Mouse (Mus musculus) midbrain, embryonic 12.5 days (tissue): ENCODE data around the gene Cds1. TPM values are rescaled to one million over a fixed set of nuclear protein-coding genes. Genes with fewer than 3 reads are reported as not detected.

Experiments
- ATAC-seq: fragments of 200-750 bp; cut with Nextera tagmentation; 2 replicates; pipeline ENCODE4 v1.8.0; 2017; ENCODE audit warnings: low read depth, moderate TSS enrichment, moderate library complexity; ENCODE audit not compliant: low FRiP score
- H3K27ac ChIP-seq: fragments of 300-500 bp; sonication (generic); replicated peaks from 2 replicates; pipeline ENCODE4 v1.5.1; 2016; ENCODE audit warnings: mild to moderate bottlenecking
- H3K27me3 ChIP-seq: fragments of 300-500 bp; sonication (generic); 2 replicates; pipeline ENCODE4 v1.6.1; 2016; ENCODE audit warnings: mild to moderate bottlenecking
- H3K36me3 ChIP-seq: fragments of 300-500 bp; sonication (generic); 2 replicates; pipeline ENCODE4 v1.6.1; 2016
- H3K4me1 ChIP-seq: fragments of 300-500 bp; sonication (generic); 2 replicates; pipeline ENCODE4 v1.6.1; 2016
- H3K4me2 ChIP-seq: fragments of 300-500 bp; sonication (generic); replicated peaks from 2 replicates; pipeline ENCODE4 v1.6.1; 2016; ENCODE audit warnings: mild to moderate bottlenecking, moderate library complexity
- H3K4me3 ChIP-seq: fragments of 300-500 bp; sonication (generic); 2 replicates; pipeline ENCODE4 v1.5.1; 2016; ENCODE audit warnings: mild to moderate bottlenecking
- H3K9ac ChIP-seq: fragments of 300-500 bp; sonication (generic); replicated peaks from 2 replicates; pipeline ENCODE4 v1.6.1; 2016; ENCODE audit warnings: mild to moderate bottlenecking, moderate library complexity
- H3K9me3 ChIP-seq: fragments of 300-500 bp; sonication (generic); 2 replicates; pipeline ENCODE4 v1.6.1; 2016; ENCODE audit warnings: mild to moderate bottlenecking
- WGBS: fragments of 180-500 bp; shearing (Covaris S2); methylation state at CpG from one replicate; pipeline ENCODE4 v1.1.7; 2016; 5-methylcytosine and 5-hydroxymethylcytosine counted together
- polyA plus RNA-seq: library from polyadenylated mRNA; unstranded; fragments of >200 nt; fragmentation: Nextera tagmentation; extraction: Ambion mirVana; gene quantifications from 2 replicates; pipeline ENCODE4 v1.2.1, GENCODE M21; 2016

Gene Cds1
- polyA plus RNA-seq, 1 experiment from 2014 or later = 1.4 TPM

GRCm38 (mm10) chr5:101780918-101781317 is 16.0 kb downstream of the Cds1 start:
- Histone ChIP-seq H3K36me3 (no peaks in the 10 kb centered on the region), H3K27ac (no peak overlapping the region), H3K27me3 (no peaks in the 10 kb centered on the region), H3K4me2 (no peak overlapping the region), H3K9ac (no peak overlapping the region), H3K4me1 (peaks cover 2% of the 10 kb centered on the region; the same call in 1 of the 2 replicates), H3K4me3 (no peak overlapping the region), H3K9me3 (no peaks in the 10 kb centered on the region)
- ATAC-seq = no peak
- WGBS = 84% methylated on average over 4 of the region's 4 CpGs

GRCm38 (mm10) chr5:101784328-101784727 is 19.4 kb downstream of the Cds1 start:
- WGBS = 85% methylated on average over 3 of the region's 3 CpGs
- no peak overlapping the region for H3K27ac ChIP-seq
- H3K27me3 ChIP-seq = no peaks in the 10 kb centered on the region
- H3K4me1 ChIP-seq = peaks cover 3% of the 10 kb centered on the region; the same call in 1 of the 2 replicates
- no peak overlapping the region for H3K4me3 ChIP-seq
- ATAC-seq = no peak
- no peak overlapping the region for H3K4me2 ChIP-seq
- no peak overlapping the region for H3K9ac ChIP-seq
- H3K36me3 ChIP-seq = no peaks in the 10 kb centered on the region
- H3K9me3 ChIP-seq = no peaks in the 10 kb centered on the region

- no peaks in the 10 kb centered on the region for H3K9me3 ChIP-seq
- H3K4me3 ChIP-seq = no peak overlapping the region
- no peak overlapping the region for H3K9ac ChIP-seq
- H3K36me3 ChIP-seq = no peaks in the 10 kb centered on the region
- WGBS = 96% methylated on average over 2 of the region's 2 CpGs
- H3K4me1 ChIP-seq = peaks cover 3% of the 10 kb centered on the region; the same call in 1 of the 2 replicates
- no peak overlapping the region for H3K27ac ChIP-seq
- H3K4me2 ChIP-seq = no peak overlapping the region
- H3K27me3 ChIP-seq = no peaks in the 10 kb centered on the region
- ATAC-seq = no peak
Measured at GRCm38 (mm10) chr5:101784787-101785186, 19.9 kb downstream of the Cds1 start.

GRCm38 (mm10) chr5:101785921-101786614 is 21.1 kb downstream of the Cds1 start:
- Histone ChIP-seq H3K4me3 (no peak overlapping the region), H3K27ac (no peak overlapping the region), H3K36me3 (no peaks in the 10 kb centered on the region), H3K9ac (no peak overlapping the region), H3K9me3 (no peaks in the 10 kb centered on the region), H3K4me1 (peaks cover 3% of the 10 kb centered on the region; the same call in 1 of the 2 replicates), H3K4me2 (no peak overlapping the region), H3K27me3 (no peaks in the 10 kb centered on the region)
- 54% methylated on average over 4 of the region's 4 CpGs for WGBS
- no peak for ATAC-seq

GRCm38 (mm10) chr5:101789770-101790169 is 24.8 kb downstream of the Cds1 start:
- H3K4me3 ChIP-seq = no peak overlapping the region
- no peaks in the 10 kb centered on the region for H3K9me3 ChIP-seq
- H3K27ac ChIP-seq = no peak overlapping the region
- H3K4me1 ChIP-seq = peaks cover 3% of the 10 kb centered on the region; the same call in 1 of the 2 replicates
- no peaks in the 10 kb centered on the region for H3K27me3 ChIP-seq
- ATAC-seq = no peak
- no peaks in the 10 kb centered on the region for H3K36me3 ChIP-seq
- no peak overlapping the region for H3K9ac ChIP-seq
- no peak overlapping the region for H3K4me2 ChIP-seq

GRCm38 (mm10) chr5:101790560-101790959 is 25.6 kb downstream of the Cds1 start:
- peaks cover 3% of the 10 kb centered on the region; the same call in 1 of the 2 replicates for H3K4me1 ChIP-seq
- H3K36me3 ChIP-seq = no peaks in the 10 kb centered on the region
- no peaks in the 10 kb centered on the region for H3K9me3 ChIP-seq
- no peak overlapping the region for H3K27ac ChIP-seq
- no peak overlapping the region for H3K9ac ChIP-seq
- 66% methylated on average over 4 of the region's 5 CpGs for WGBS
- H3K27me3 ChIP-seq = no peaks in the 10 kb centered on the region
- ATAC-seq = no peak
- H3K4me3 ChIP-seq = no peak overlapping the region
- H3K4me2 ChIP-seq = no peak overlapping the region

GRCm38 (mm10) chr5:101792665-101793064 is 27.7 kb downstream of the Cds1 start:
- Histone ChIP-seq H3K27me3 (no peaks in the 10 kb centered on the region), H3K36me3 (no peaks in the 10 kb centered on the region), H3K4me2 (no peak overlapping the region), H3K4me3 (no peak overlapping the region), H3K27ac (no peak overlapping the region), H3K4me1 (no peaks in the 10 kb centered on the region), H3K9ac (no peak overlapping the region), H3K9me3 (no peaks in the 10 kb centered on the region)
- no peak for ATAC-seq
- 79% methylated on average over 4 of the region's 4 CpGs for WGBS

GRCm38 (mm10) chr5:101801891-101802290 is 37.0 kb downstream of the Cds1 start:
- Histone ChIP-seq H3K9ac (no peak overlapping the region), H3K9me3 (no peaks in the 10 kb centered on the region), H3K36me3 (no peaks in the 10 kb centered on the region), H3K4me3 (no peak overlapping the region), H3K4me2 (no peak overlapping the region), H3K4me1 (no peaks in the 10 kb centered on the region), H3K27ac (no peak overlapping the region), H3K27me3 (no peaks in the 10 kb centered on the region)
- no peak for ATAC-seq
- 75% methylated on average over 2 of the region's 2 CpGs for WGBS

GRCm38 (mm10) chr5:101802358-101803022 is 37.6 kb downstream of the Cds1 start:
- Histone ChIP-seq H3K27ac (no peak overlapping the region), H3K36me3 (no peaks in the 10 kb centered on the region), H3K9me3 (no peaks in the 10 kb centered on the region), H3K4me2 (no peak overlapping the region), H3K9ac (no peak overlapping the region), H3K4me1 (no peaks in the 10 kb centered on the region), H3K27me3 (no peaks in the 10 kb centered on the region), H3K4me3 (no peak overlapping the region)
- 75% methylated on average over 9 of the region's 9 CpGs for WGBS
- ATAC-seq = no peak

- 93% methylated on average over 6 of the region's 6 CpGs for WGBS
- no peak overlapping the region for H3K9ac ChIP-seq
- H3K36me3 ChIP-seq = no peaks in the 10 kb centered on the region
- ATAC-seq = no peak
- H3K27me3 ChIP-seq = no peaks in the 10 kb centered on the region
- H3K4me3 ChIP-seq = no peak overlapping the region
- no peak overlapping the region for H3K27ac ChIP-seq
- H3K4me1 ChIP-seq = no peaks in the 10 kb centered on the region
- H3K4me2 ChIP-seq = no peak overlapping the region
- H3K9me3 ChIP-seq = no peaks in the 10 kb centered on the region
Measured at GRCm38 (mm10) chr5:101811296-101812169, 46.6 kb downstream of the Cds1 start.

- 63% methylated on average over 7 of the region's 7 CpGs for WGBS
- H3K4me2 ChIP-seq = no peak overlapping the region
- no peak overlapping the region for H3K4me3 ChIP-seq
- no peaks in the 10 kb centered on the region for H3K9me3 ChIP-seq
- no peaks in the 10 kb centered on the region for H3K36me3 ChIP-seq
- H3K4me1 ChIP-seq = no peaks in the 10 kb centered on the region
- H3K9ac ChIP-seq = no peak overlapping the region
- H3K27me3 ChIP-seq = peaks cover 4% of the 10 kb centered on the region
- H3K27ac ChIP-seq = no peak overlapping the region
- ATAC-seq = no peak
Measured at GRCm38 (mm10) chr5:101816822-101817221, 51.9 kb downstream of the Cds1 start.

- Histone ChIP-seq H3K4me3 (no peak overlapping the region), H3K4me1 (no peaks in the 10 kb centered on the region), H3K27ac (no peak overlapping the region), H3K36me3 (no peaks in the 10 kb centered on the region), H3K4me2 (no peak overlapping the region), H3K27me3 (peaks cover 16% of the 10 kb centered on the region), H3K9me3 (no peaks in the 10 kb centered on the region), H3K9ac (no peak overlapping the region)
- 55% methylated on average over 10 of the region's 10 CpGs for WGBS
- no peak for ATAC-seq
Measured at GRCm38 (mm10) chr5:101819216-101819615, 54.3 kb downstream of the Cds1 start.
